Mouse (Mus musculus) liver, embryonic 16.5 days (tissue): ENCODE measurements around the gene Amigo2. TPM values are rescaled to one million over a fixed set of nuclear protein-coding genes. Genes with fewer than 3 reads are reported as not detected.
A peak's percentile ranks its signal among the peaks of the same experiment; 100 is the strongest.

Experiments
- ATAC-seq: fragments of 200-750 bp; cut with Nextera tagmentation; 2 replicates; pipeline ENCODE4 v1.8.0; 2017; ENCODE audit warnings: low read depth, mild to moderate bottlenecking, moderate number of reproducible peaks, moderate library complexity
- H3K27ac ChIP-seq: fragments of 300-500 bp; sonication (generic); 2 replicates; pipeline ENCODE4 v1.5.1; 2014; ENCODE audit warnings: mild to moderate bottlenecking, low read length
- H3K27me3 ChIP-seq: fragments of 300-500 bp; sonication (generic); 2 replicates; pipeline ENCODE4 v1.6.1; 2014; ENCODE audit warnings: low read depth, low read length, mixed read lengths; ENCODE audit not compliant: control insufficient read depth, insufficient read depth
- H3K36me3 ChIP-seq: fragments of 300-500 bp; sonication (generic); 2 replicates; pipeline ENCODE4 v1.6.1; 2014; ENCODE audit warnings: mild to moderate bottlenecking; ENCODE audit not compliant: control insufficient read depth, insufficient read depth
- H3K4me1 ChIP-seq: fragments of 300-500 bp; sonication (generic); 2 replicates; pipeline ENCODE4 v1.6.1; 2014; ENCODE audit warnings: low read depth, low read length, mixed read lengths; ENCODE audit not compliant: control insufficient read depth
- H3K4me2 ChIP-seq: fragments of 300-500 bp; sonication (generic); 2 replicates; pipeline ENCODE4 v1.6.1; 2014; ENCODE audit warnings: low read depth, low read length, mixed read lengths
- H3K4me3 ChIP-seq: fragments of 300-500 bp; sonication (generic); 2 replicates; pipeline ENCODE4 v1.5.1; 2014; ENCODE audit warnings: low read depth, mild to moderate bottlenecking, low read length
- H3K9ac ChIP-seq: fragments of 300-500 bp; sonication (generic); 2 replicates; pipeline ENCODE4 v1.6.1; 2014; ENCODE audit warnings: low read depth, low read length
- H3K9me3 ChIP-seq: fragments of 300-500 bp; sonication (generic); replicated peaks from 2 replicates; pipeline ENCODE4 v1.6.1; 2016; ENCODE audit warnings: low read length; ENCODE audit not compliant: control insufficient read depth
- WGBS: fragments of 180-500 bp; shearing (Covaris S2); extraction: QIAGEN DNeasy Blood & Tissue Kit; methylation state at CpG from one replicate; pipeline ENCODE4 v1.1.7; 2014; ENCODE audit not compliant: insufficient replicate concordance; 5-methylcytosine and 5-hydroxymethylcytosine counted together
- polyA plus RNA-seq: library from polyadenylated mRNA; unstranded; fragments of >200 nt; fragmentation: Nextera tagmentation; extraction: Ambion mirVana; gene quantifications from 2 replicates; pipeline ENCODE4 v1.2.1, GENCODE M21; 2015

Amigo2 gene
- polyA plus RNA-seq, 1 experiment from 2014 or later: 1.1 TPM

DNA sequence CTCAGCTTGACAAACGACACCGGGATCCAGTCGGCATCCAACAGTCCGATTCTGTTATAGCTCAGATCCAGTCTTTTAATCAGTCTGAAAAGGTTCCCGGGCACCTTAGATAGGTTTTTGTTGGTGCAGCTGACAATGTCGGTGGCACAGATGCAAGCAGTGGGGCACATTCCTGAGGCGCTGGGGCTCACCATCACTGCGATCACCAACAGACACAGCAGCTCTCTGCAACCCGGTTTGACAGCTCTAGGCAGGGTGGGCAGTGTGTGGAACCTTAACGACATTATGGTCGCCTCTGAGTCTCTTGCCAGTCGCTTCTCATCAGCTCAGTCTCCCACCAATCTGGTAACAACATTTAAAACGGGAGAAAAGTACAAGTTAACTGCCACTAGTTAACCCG, 831 bp downstream of the Amigo2 start:
- H3K27me3 ChIP-seq: peaks cover 38% of the 10 kb centered on the region
- no peak overlapping the region for H3K27ac ChIP-seq
- ATAC-seq: no peak
- no peak overlapping the region for H3K9ac ChIP-seq
- H3K9me3 ChIP-seq: no peaks in the 10 kb centered on the region
- H3K4me2 ChIP-seq: peak overlapping the region; percentile 86
- H3K4me3 ChIP-seq: peak overlapping the region; percentile 67
- peaks cover 2% of the 10 kb centered on the region; the same call in 1 of the 2 replicates for H3K4me1 ChIP-seq
- no peaks in the 10 kb centered on the region for H3K36me3 ChIP-seq
- 23% methylated on average over 14 of the region's 14 CpGs for WGBS

DNA sequence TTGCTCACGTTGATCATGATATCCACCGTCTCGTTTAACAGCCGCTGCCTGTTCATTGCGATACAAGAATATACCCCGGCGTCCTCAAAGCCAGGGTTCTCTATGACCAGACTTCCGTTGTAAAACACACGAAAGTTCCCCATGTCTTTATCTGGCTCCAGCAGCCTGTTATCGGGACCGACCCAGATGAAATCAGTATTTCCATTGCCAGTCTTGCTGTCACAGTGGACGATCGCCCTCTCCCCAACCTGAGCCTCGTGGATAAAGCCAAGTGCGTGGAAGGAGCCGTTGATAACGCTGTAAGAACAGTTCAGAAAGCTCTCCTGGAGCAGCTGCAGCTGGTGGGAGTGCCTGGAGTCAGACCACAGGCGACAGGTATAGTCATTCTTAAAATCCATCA, 1.7 kb downstream of the Amigo2 start:
- Histone ChIP-seq H3K36me3 (no peaks in the 10 kb centered on the region), H3K4me1 (peaks cover 2% of the 10 kb centered on the region; the same call in 1 of the 2 replicates), H3K9me3 (no peaks in the 10 kb centered on the region), H3K4me3 (no peak overlapping the region), H3K9ac (no peak overlapping the region), H3K4me2 (no peak overlapping the region), H3K27ac (no peak overlapping the region), H3K27me3 (peaks cover 38% of the 10 kb centered on the region)
- ATAC-seq: peak; percentile 7; the same call in 1 of the 2 replicates
- 27% methylated on average over 18 of the region's 18 CpGs for WGBS

DNA sequence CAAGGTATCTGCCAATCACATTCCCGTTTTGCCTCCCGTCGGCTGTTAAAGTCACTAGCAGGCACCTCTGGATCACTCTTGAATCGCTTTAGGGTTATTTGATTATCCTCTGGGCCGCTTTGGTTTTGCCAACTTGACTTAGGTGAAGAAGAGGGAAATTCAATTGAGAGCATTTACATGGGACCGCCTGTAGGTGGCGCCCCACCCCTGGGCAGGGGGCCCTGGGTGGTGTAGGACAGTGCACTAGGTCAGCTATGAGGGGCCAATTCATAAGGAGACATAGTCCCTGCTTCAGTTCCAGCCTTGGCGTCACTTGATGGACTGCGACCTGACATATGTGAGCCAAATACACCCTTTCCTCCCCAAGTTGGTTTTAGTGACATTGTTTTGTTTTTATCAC, 10.1 kb downstream of the Amigo2 start:
- WGBS: 30% methylated on average over 9 of the region's 9 CpGs

DNA sequence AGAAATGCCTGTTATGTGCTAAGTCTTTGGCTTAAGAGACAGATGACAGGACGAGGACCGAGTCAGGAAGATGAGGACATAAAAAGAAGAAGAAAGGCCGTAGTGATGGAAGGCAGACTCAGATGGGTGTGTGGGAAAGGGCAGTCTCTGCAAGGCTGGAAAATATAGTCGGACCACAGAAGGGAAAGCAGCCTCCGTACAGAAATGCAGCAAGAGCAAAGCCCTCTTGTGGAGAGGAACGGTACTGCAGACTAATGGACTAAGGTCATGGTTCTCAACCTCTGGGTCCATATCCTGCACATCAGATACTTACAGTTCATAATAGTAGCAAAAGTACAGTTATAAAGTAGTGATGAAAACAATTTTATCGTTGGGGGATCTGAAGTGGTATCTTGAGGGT, 11.9 kb downstream of the Amigo2 start:
- Histone ChIP-seq H3K4me1 (no peaks in the 10 kb centered on the region; the same call in 1 of the 2 replicates), H3K36me3 (no peaks in the 10 kb centered on the region), H3K4me2 (no peak overlapping the region), H3K27ac (no peak overlapping the region), H3K9ac (no peak overlapping the region), H3K27me3 (no peaks in the 10 kb centered on the region), H3K9me3 (no peaks in the 10 kb centered on the region), H3K4me3 (no peak overlapping the region)
- 16% methylated on average over 7 of the region's 7 CpGs for WGBS
- ATAC-seq: no peak

More for the DNA sequence above, 10.1 kb downstream of the Amigo2 start:
- H3K9me3 ChIP-seq: no peaks in the 10 kb centered on the region
- H3K36me3 ChIP-seq: no peaks in the 10 kb centered on the region
- no peaks in the 10 kb centered on the region for H3K4me1 ChIP-seq
- no peaks in the 10 kb centered on the region for H3K27me3 ChIP-seq
- no peak overlapping the region for H3K27ac ChIP-seq
- H3K4me2 ChIP-seq: no peak overlapping the region
- H3K4me3 ChIP-seq: no peak overlapping the region
- no peak overlapping the region for H3K9ac ChIP-seq
- ATAC-seq: no peak

GRCm38 (mm10) chr15:97234076-97234475, 13.0 kb downstream of the Amigo2 start:
- peak; percentile 48 for ATAC-seq
- H3K4me2 ChIP-seq: no peak overlapping the region
- no peaks in the 10 kb centered on the region; the same call in none of the 2 replicates for H3K4me1 ChIP-seq
- no peak overlapping the region for H3K27ac ChIP-seq
- no peak overlapping the region for H3K9ac ChIP-seq
- H3K4me3 ChIP-seq: no peak overlapping the region
- no peaks in the 10 kb centered on the region for H3K27me3 ChIP-seq
- 61% methylated on average over 6 of the region's 6 CpGs for WGBS
- H3K36me3 ChIP-seq: no peaks in the 10 kb centered on the region
- no peaks in the 10 kb centered on the region for H3K9me3 ChIP-seq

DNA sequence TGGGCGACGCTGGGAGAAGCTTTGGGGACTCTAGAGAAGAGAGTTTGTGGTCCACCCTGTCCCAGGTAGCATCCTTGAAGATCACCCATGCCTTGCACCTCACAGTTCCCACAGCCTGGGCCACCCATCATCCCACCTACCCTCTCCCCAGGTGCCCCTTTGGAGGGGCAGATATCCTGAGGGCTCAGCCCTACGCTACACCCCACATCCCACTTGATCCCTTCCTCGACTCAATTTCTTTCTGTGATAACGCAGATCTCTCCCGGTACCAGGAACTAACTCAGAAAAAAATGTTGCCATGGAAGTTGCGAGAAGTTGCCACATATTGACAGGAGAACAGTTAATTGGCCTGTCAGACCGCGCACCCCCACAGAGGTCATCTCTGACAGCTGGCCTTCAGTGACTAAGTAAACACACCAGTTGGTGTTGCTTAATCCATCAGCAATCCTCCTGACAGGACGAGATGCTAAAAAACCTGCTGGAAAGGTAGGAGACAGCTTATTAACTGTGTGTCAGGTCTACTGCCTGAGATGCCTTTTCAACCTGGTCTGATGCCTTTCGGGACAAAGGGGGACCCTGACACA, 17.5 kb downstream of the Amigo2 start:
- peak; percentile 82 for ATAC-seq
- Histone ChIP-seq H3K4me1 (no peaks in the 10 kb centered on the region; the same call in none of the 2 replicates), H3K9me3 (no peaks in the 10 kb centered on the region), H3K4me2 (no peak overlapping the region), H3K27me3 (no peaks in the 10 kb centered on the region), H3K27ac (no peak overlapping the region), H3K36me3 (no peaks in the 10 kb centered on the region), H3K9ac (no peak overlapping the region), H3K4me3 (no peak overlapping the region)
- WGBS: 68% methylated on average over 11 of the region's 11 CpGs

GRCm38 (mm10) chr15:97224003-97224402, 23.1 kb downstream of the Amigo2 start:
- H3K36me3 ChIP-seq: no peaks in the 10 kb centered on the region
- H3K9ac ChIP-seq: no peak overlapping the region
- H3K4me3 ChIP-seq: no peak overlapping the region
- H3K4me2 ChIP-seq: no peak overlapping the region
- 72% methylated on average over 8 of the region's 8 CpGs for WGBS
- ATAC-seq: no peak
- no peaks in the 10 kb centered on the region for H3K9me3 ChIP-seq
- H3K27ac ChIP-seq: no peak overlapping the region
- no peaks in the 10 kb centered on the region for H3K27me3 ChIP-seq
- no peaks in the 10 kb centered on the region for H3K4me1 ChIP-seq

GRCm38 (mm10) chr15:97223431-97223830, 23.7 kb downstream of the Amigo2 start:
- H3K9me3 ChIP-seq: no peaks in the 10 kb centered on the region
- WGBS: 78% methylated on average over 10 of the region's 10 CpGs
- no peak for ATAC-seq
- H3K4me2 ChIP-seq: no peak overlapping the region
- H3K27me3 ChIP-seq: no peaks in the 10 kb centered on the region
- H3K4me1 ChIP-seq: no peaks in the 10 kb centered on the region
- H3K36me3 ChIP-seq: no peaks in the 10 kb centered on the region
- no peak overlapping the region for H3K27ac ChIP-seq
- H3K9ac ChIP-seq: no peak overlapping the region
- no peak overlapping the region for H3K4me3 ChIP-seq

- Histone ChIP-seq H3K27me3 (no peaks in the 10 kb centered on the region), H3K27ac (no peak overlapping the region), H3K36me3 (no peaks in the 10 kb centered on the region), H3K9me3 (no peaks in the 10 kb centered on the region), H3K4me1 (no peaks in the 10 kb centered on the region), H3K9ac (no peak overlapping the region), H3K4me3 (no peak overlapping the region), H3K4me2 (no peak overlapping the region)
- WGBS: 84% methylated on average over 5 of the region's 5 CpGs
- no peak for ATAC-seq
Observed at GRCm38 (mm10) chr15:97216843-97217242, 30.2 kb downstream of the Amigo2 start.
